Mouse (Mus musculus) left cerebral cortex, postnatal 4 days (tissue): ENCODE results near the gene Krt36. TPM values are rescaled to one million over a fixed set of nuclear protein-coding genes. Genes with fewer than 3 reads are reported as not detected.
A peak's percentile ranks its signal among the peaks of the same experiment; 100 is the strongest.

ENCODE experiments used
- DNase-seq: peaks from one replicate; pipeline ENCODE4 v3.0.0-alpha.2; 2022
- intact Hi-C: fragments of 180-260 bp; cut with DNase I; formaldehyde crosslinking; loops from one replicate; pipeline ENCODE4 v1.15.1; 2025
- total RNA-seq, 2 experiments: library from RNA; stranded (reverse); gene quantifications; 2 replicates each; pipeline ENCODE4 v1.2.3; 2021

Krt36 gene
- total RNA-seq, 2 experiments from 2014 or later: not detected

GRCm38 (mm10) chr11:100096141-100096540, 9.3 kb downstream of the Krt36 start, which contains the start of gene Krt35:
Krt35 (minus strand) TSS chr11:100096241.
- intact Hi-C loops: no loop called here
- DNase-seq: no peak

GRCm38 (mm10) chr11:100088378-100089025, 16.9 kb downstream of the Krt36 start:
- intact Hi-C loops: no loop called here

GRCm38 (mm10) chr11:100087861-100088260, 17.6 kb downstream of the Krt36 start, which contains the start of gene Krt32:
Krt32 (minus strand) TSS chr11:100088226.
- peak; percentile 27 for DNase-seq
- intact Hi-C loops: no loop called here

More at GRCm38 (mm10) chr11:100088378-100089025, 16.9 kb downstream of the Krt36 start:
- no peak for DNase-seq

GRCm38 (mm10) chr11:100073873-100074272, 31.6 kb downstream of the Krt36 start:
- no peak for DNase-seq
- intact Hi-C loops: no loop called here

- DNase-seq: no peak
- intact Hi-C loops: no loop called here
These were observed 38.0 kb downstream of the Krt36 start for GRCm38 (mm10) chr11:100067293-100068036.

GRCm38 (mm10) chr11:100066236-100067010, 39.0 kb downstream of the Krt36 start:
- intact Hi-C loops: no loop called here
- peak; percentile 55 for DNase-seq

- intact Hi-C loops: no loop called here
These were observed 46.6 kb downstream of the Krt36 start for GRCm38 (mm10) chr11:100058875-100059274.

GRCm38 (mm10) chr11:100055686-100056655, 49.5 kb downstream of the Krt36 start:
- no peak for DNase-seq
- intact Hi-C loops: no loop called here

More at GRCm38 (mm10) chr11:100058875-100059274, 46.6 kb downstream of the Krt36 start:
- DNase-seq: no peak

Other genes with a start within 250 kb of the Krt36 start
- gene Gm11568, start 247.7 kb downstream of the Krt36 start, total RNA-seq: not detected
- not detected for gene Gm11559, start 241.2 kb downstream of the Krt36 start, total RNA-seq
- gene Krtap9-1, start 232.2 kb downstream of the Krt36 start, total RNA-seq: not detected
- not detected for gene Gm11567, start 226.4 kb downstream of the Krt36 start, total RNA-seq
- not detected for gene Krtap31-1, start 197.7 kb downstream of the Krt36 start, total RNA-seq
- gene Gm11565, start 190.9 kb downstream of the Krt36 start, total RNA-seq: not detected
- gene Krtap31-2, start 169.3 kb downstream of the Krt36 start, total RNA-seq: not detected
- not detected for gene Krtap9-5, start 157.2 kb downstream of the Krt36 start, total RNA-seq
- not detected for gene Krtap29-1, start 126.6 kb downstream of the Krt36 start, total RNA-seq
- not detected for gene Krtap16-1, start 119.0 kb downstream of the Krt36 start, total RNA-seq
- not detected for gene Krtap17-1, start 111.6 kb downstream of the Krt36 start, total RNA-seq
- under 1 TPM in 1 of 2 experiments, not detected in 1; 0.30 TPM for gene Krt33a, start 89.4 kb downstream of the Krt36 start, total RNA-seq
- not detected for gene Krt33b, start 75.8 kb downstream of the Krt36 start, total RNA-seq
- not detected for gene Krt34, start 64.1 kb downstream of the Krt36 start, total RNA-seq
- not detected for gene Krt31, start 55.1 kb downstream of the Krt36 start, total RNA-seq
- gene Krt32, start 17.4 kb downstream of the Krt36 start, total RNA-seq: not detected
- gene Krt35, start 9.4 kb downstream of the Krt36 start, total RNA-seq: not detected
- gene Krt13, start 15.9 kb upstream of the Krt36 start, total RNA-seq: not detected
- not detected for gene Krt15, start 30.3 kb upstream of the Krt36 start, total RNA-seq
- 1 to 10 TPM; 1.2 to 1.5 TPM for gene Krt19, start 43.0 kb upstream of the Krt36 start, total RNA-seq
- under 1 TPM; 0.52 to 0.56 TPM for gene Krt9, start 87.6 kb upstream of the Krt36 start, total RNA-seq
- gene Krt14, start 101.9 kb upstream of the Krt36 start, total RNA-seq: under 1 TPM in 1 of 2 experiments, not detected in 1; 0.32 TPM
- not detected for gene Krt16, start 143.3 kb upstream of the Krt36 start, total RNA-seq
- gene Krt17, start 155.4 kb upstream of the Krt36 start, total RNA-seq: not detected
- not detected for gene Krt42, start 164.2 kb upstream of the Krt36 start, total RNA-seq
- 100 to 1,000 TPM; 642 to 677 TPM for gene Eif1, start 214.3 kb upstream of the Krt36 start, total RNA-seq
- not detected for gene Gast, start 228.8 kb upstream of the Krt36 start, total RNA-seq